Mouse (Mus musculus) cerebellum, adult 2 months (tissue): ENCODE results near the gene Fam83g.

Source experiments
- CTCF ChIP-seq: fragments of 200-500 bp; IDR thresholded peaks from 2 replicates; pipeline ENCODE4 v1.5.1; 2011; ENCODE audit warnings: low read depth, mild to moderate bottlenecking, control low read depth, low read length, moderate library complexity, borderline replicate concordance; ENCODE audit not compliant: insufficient read depth
- POLR2A ChIP-seq: fragments of 200-500 bp; IDR thresholded peaks from 2 replicates; pipeline ENCODE4 v1.6.1; 2011; ENCODE audit warnings: low read length, control low read depth, borderline replicate concordance; ENCODE audit not compliant: insufficient read depth

DNA sequence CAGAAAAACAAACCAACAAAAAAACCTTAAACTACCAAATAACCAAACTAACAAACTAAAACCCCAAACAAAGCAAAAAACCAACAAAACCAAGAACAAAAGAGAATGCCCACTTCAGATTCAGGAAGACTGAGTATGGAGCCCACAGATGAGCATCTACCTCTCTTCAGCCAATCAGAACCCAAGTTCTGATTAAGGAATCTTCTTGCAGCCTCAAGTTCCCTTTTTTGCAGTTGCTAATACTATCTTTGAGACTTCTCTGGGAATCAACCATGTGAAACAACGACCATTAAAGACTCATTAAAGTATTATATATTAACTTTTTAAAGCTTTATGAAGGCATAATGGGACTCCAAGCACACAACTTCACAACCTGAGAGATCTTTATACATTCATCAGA, 53.4 kb downstream of the Fam83g start:
- TF ChIP-seq CTCF, result no peak
- no peak for TF ChIP-seq POLR2A
